ENCODE assay signal across 9 mouse cellular contexts in genomic region chr13:20272562-20272961, GRCm38 (mm10).
DNase-seq lines count a peak whose midpoint lies in the region; ATAC-seq and TF ChIP-seq lines count a peak whose summit lies in the region.
"Had no signal": no experiment of that assay in that cellular context is flagged by ENCODE, and none has a peak within 500 bp of the region (broad histone marks: within the 10 kb centered on the region; RNA-seq: fewer than 3 reads in every experiment).

No protein-coding gene starts in this region.

- no peaks in the 10 kb centered on the region for H3K27me3 ChIP-seq in intestine, postnatal 0 days (replicated peaks; ENCODE audit: control insufficient read depth, insufficient read depth, low read length)
- no peaks in the 10 kb centered on the region for H3K27me3 ChIP-seq in intestine, embryonic 16.5 days (replicated peaks; ENCODE audit: control insufficient read depth, insufficient read depth, low read length)
- no peaks in the 10 kb centered on the region for H3K27me3 ChIP-seq in liver, postnatal 0 days (ENCODE audit: insufficient read depth, low read length)
- no peaks in the 10 kb centered on the region for H3K27me3 ChIP-seq in splenic B cell, adult 2 months (ENCODE audit: control insufficient read depth, insufficient read depth, low read length, poor library complexity, severe bottlenecking)
- H3K27me3 ChIP-seq: embryonic facial prominence, embryonic 12.5 days had no signal

- no peak overlapping the region for H3K9ac ChIP-seq in intestine, postnatal 0 days (ENCODE audit: low read depth, low read length)
- H3K9ac ChIP-seq in intestine, embryonic 16.5 days (ENCODE audit: low read depth, low read length): no peak overlapping the region
- H3K9ac ChIP-seq in liver, postnatal 0 days (replicated peaks): no peak overlapping the region
- H3K9ac ChIP-seq: embryonic facial prominence, embryonic 12.5 days had no signal

- no peak overlapping the region for H3K27ac ChIP-seq in intestine, postnatal 0 days (ENCODE audit: low read depth, low read length)
- H3K27ac ChIP-seq in intestine, embryonic 16.5 days (ENCODE audit: low read length): no peak overlapping the region
- H3K27ac ChIP-seq in cortical plate, adult 2 months (ENCODE audit: insufficient read depth, low read length): no peak overlapping the region
- no peak overlapping the region for H3K27ac ChIP-seq in liver, postnatal 0 days (ENCODE audit: low read depth)
- H3K27ac ChIP-seq: embryonic facial prominence, embryonic 12.5 days had no signal

- DNase-seq in ES-CJ7 (ENCODE audit: low read depth, low spot score): peak; percentile 23
- peak; percentile 19 for DNase-seq in liver, postnatal 0 days
- DNase-seq in splenic B cell, adult 2 months (ENCODE audit: low read depth, low spot score): peak; percentile 60
- no peak for DNase-seq in cerebellum, adult 8-10 months
- DNase-seq in right cerebral cortex, adult 2 months (ENCODE audit: low spot score in 2 of 2): no peak

- no peak for TF ChIP-seq EP300 in liver, postnatal 0 days (IDR thresholded peaks at IDR 0.05; ENCODE audit: low read depth)

- peak; percentile 81 for TF ChIP-seq CTCF in intestine, postnatal 0 days (IDR thresholded peaks at IDR 0.05; ENCODE audit: low read depth)
- TF ChIP-seq CTCF in cortical plate, adult 2 months (IDR thresholded peaks at IDR 0.05; ENCODE audit: extremely low read depth, insufficient read depth, low read length): peak; percentile 55
- TF ChIP-seq CTCF in liver, postnatal 0 days (IDR thresholded peaks at IDR 0.05; ENCODE audit: low read depth): peak; percentile 72

- H3K4me2 ChIP-seq in intestine, postnatal 0 days (replicated peaks; ENCODE audit: low read depth): no peak overlapping the region
- no peak overlapping the region for H3K4me2 ChIP-seq in intestine, embryonic 16.5 days (ENCODE audit: low read depth, low read length)
- H3K4me2 ChIP-seq in liver, postnatal 0 days (ENCODE audit: low read depth, low read length): no peak overlapping the region
- H3K4me2 ChIP-seq: embryonic facial prominence, embryonic 12.5 days had no signal

- no peaks in the 10 kb centered on the region for H3K9me3 ChIP-seq in intestine, postnatal 0 days (ENCODE audit: control insufficient read depth)
- no peaks in the 10 kb centered on the region for H3K9me3 ChIP-seq in intestine, embryonic 16.5 days (ENCODE audit: control insufficient read depth, low read length)
- H3K9me3 ChIP-seq in liver, postnatal 0 days (ENCODE audit: low read length): no peaks in the 10 kb centered on the region
- H3K9me3 ChIP-seq: embryonic facial prominence, embryonic 12.5 days had no signal

- ATAC-seq in intestine, postnatal 0 days: no peak
- no peak for ATAC-seq in intestine, embryonic 16.5 days
- no peak for ATAC-seq in liver, postnatal 0 days

- H3K4me3 ChIP-seq in intestine, postnatal 0 days (ENCODE audit: low read depth, low read length): no peak overlapping the region
- H3K4me3 ChIP-seq in intestine, embryonic 16.5 days (ENCODE audit: low read length): no peak overlapping the region
- H3K4me3 ChIP-seq in cortical plate, adult 2 months (ENCODE audit: insufficient read depth, low read length): no peak overlapping the region
- H3K4me3 ChIP-seq in liver, postnatal 0 days (ENCODE audit: low read depth, low read length): no peak overlapping the region
- H3K4me3 ChIP-seq: embryonic facial prominence, embryonic 12.5 days had no signal

- H3K36me3 ChIP-seq in intestine, postnatal 0 days (ENCODE audit: control insufficient read depth, insufficient read depth): no peaks in the 10 kb centered on the region
- H3K36me3 ChIP-seq in intestine, embryonic 16.5 days (ENCODE audit: control insufficient read depth, insufficient read depth, low read length): no peaks in the 10 kb centered on the region
- H3K36me3 ChIP-seq in liver, postnatal 0 days (replicated peaks; ENCODE audit: insufficient read depth, low read length): no peaks in the 10 kb centered on the region
- peaks cover 7% of the 10 kb centered on the region for H3K36me3 ChIP-seq in splenic B cell, adult 2 months (ENCODE audit: control insufficient read depth, insufficient read depth, low read length, poor library complexity, severe bottlenecking)
- H3K36me3 ChIP-seq: embryonic facial prominence, embryonic 12.5 days had no signal

- no peaks in the 10 kb centered on the region for H3K4me1 ChIP-seq in intestine, postnatal 0 days (replicated peaks; ENCODE audit: control insufficient read depth, insufficient read depth, low read length)
- no peaks in the 10 kb centered on the region for H3K4me1 ChIP-seq in intestine, embryonic 16.5 days (ENCODE audit: control insufficient read depth, insufficient read depth, low read length)
- no peaks in the 10 kb centered on the region for H3K4me1 ChIP-seq in cortical plate, adult 2 months (ENCODE audit: control insufficient read depth, insufficient read depth, low read length)
- no peaks in the 10 kb centered on the region for H3K4me1 ChIP-seq in liver, postnatal 0 days (ENCODE audit: insufficient read depth)
- H3K4me1 ChIP-seq: embryonic facial prominence, embryonic 12.5 days had no signal

- TF ChIP-seq POLR2A in cortical plate, adult 2 months (IDR thresholded peaks at IDR 0.05; ENCODE audit: extremely low read depth, insufficient read depth, low read length): no peak

- 56% methylated on average over 6 of the region's 6 CpGs for WGBS in intestine, postnatal 0 days
- WGBS in intestine, embryonic 16.5 days: 53% methylated on average over 6 of the region's 6 CpGs
- WGBS in liver, postnatal 0 days (ENCODE audit: insufficient replicate concordance): 60% methylated on average over 6 of the region's 6 CpGs

Comparison
In these comparisons a context has a peak if more than half of its experiments do, and no peak if none do; other contexts are left out.
1. DNase-seq: peak in ES-CJ7 (single experiment), liver, postnatal 0 days (single experiment) and splenic B cell, adult 2 months (single experiment); none in cerebellum, adult 8-10 months (single experiment) and right cerebral cortex, adult 2 months (0 of 2).
2. Peak in every context shown above with its lines, with median percentiles within 50 percentile points of each other: CTCF ChIP-seq.